Mouse (Mus musculus) stomach, embryonic 16.5 days (tissue): ENCODE data around the gene Tnpo1. TPM values are rescaled to one million over a fixed set of nuclear protein-coding genes. Genes with fewer than 3 reads are reported as not detected.

Experiments used
- ATAC-seq: fragments of 200-750 bp; cut with Nextera tagmentation; 2 replicates; pipeline ENCODE4 v1.8.0; 2017; ENCODE audit warnings: moderate number of reproducible peaks, moderate TSS enrichment; ENCODE audit not compliant: insufficient read depth, low FRiP score
- H3K27ac ChIP-seq: fragments of 300-500 bp; sonication (generic); 2 replicates; pipeline ENCODE4 v1.5.1; 2014; ENCODE audit warnings: low read length
- H3K27me3 ChIP-seq: fragments of 300-500 bp; sonication (generic); 2 replicates; pipeline ENCODE4 v1.6.1; 2014; ENCODE audit warnings: low read length, control low read depth, mixed read lengths; ENCODE audit not compliant: control insufficient read depth, insufficient read depth
- H3K36me3 ChIP-seq: fragments of 300-500 bp; sonication (generic); 2 replicates; pipeline ENCODE4 v1.6.1; 2014; ENCODE audit warnings: low read length; ENCODE audit not compliant: control insufficient read depth, insufficient read depth
- H3K4me1 ChIP-seq: fragments of 300-500 bp; sonication (generic); 2 replicates; pipeline ENCODE4 v1.6.1; 2014; ENCODE audit warnings: low read length, control low read depth, mixed read lengths; ENCODE audit not compliant: control insufficient read depth, insufficient read depth
- H3K4me2 ChIP-seq: fragments of 300-500 bp; sonication (generic); 2 replicates; pipeline ENCODE4 v1.6.1; 2014; ENCODE audit warnings: low read depth, low read length, mixed read lengths
- H3K4me3 ChIP-seq: fragments of 300-500 bp; sonication (generic); replicated peaks from 2 replicates; pipeline ENCODE4 v1.5.1; 2014; ENCODE audit warnings: mild to moderate bottlenecking, low read length
- H3K9ac ChIP-seq: fragments of 300-500 bp; sonication (generic); 2 replicates; pipeline ENCODE4 v1.6.1; 2014; ENCODE audit warnings: low read length
- H3K9me3 ChIP-seq: fragments of 300-500 bp; sonication (generic); replicated peaks from 2 replicates; pipeline ENCODE4 v1.6.1; 2016; ENCODE audit warnings: low read length, control low read depth; ENCODE audit not compliant: control insufficient read depth
- WGBS: fragments of 180-500 bp; shearing (Covaris S2); extraction: QIAGEN DNeasy Blood & Tissue Kit; methylation state at CpG from one replicate; pipeline ENCODE4 v1.1.7; 2014; 5-methylcytosine and 5-hydroxymethylcytosine counted together
- polyA plus RNA-seq: library from polyadenylated mRNA; unstranded; fragments of >200 nt; fragmentation: Nextera tagmentation; extraction: Ambion mirVana; gene quantifications from 2 replicates; pipeline ENCODE4 v1.2.1, GENCODE M21; 2015

Tnpo1 gene
- polyA plus RNA-seq, 1 experiment from 2014 or later, result 58.3 TPM

- peak; percentile 88 for ATAC-seq
- H3K27me3 ChIP-seq, result no peaks in the 10 kb centered on the region
Measured at GRCm38 (mm10) chr13:98890137-98890870, 35.9 kb downstream of the Tnpo1 start.

GRCm38 (mm10) chr13:98889211-98889610 lies 37.0 kb downstream of the Tnpo1 start:
- H3K4me2 ChIP-seq, result peak overlapping the region; percentile 21; the same call in 1 of the 2 replicates
- no peak overlapping the region for H3K4me3 ChIP-seq
- no peaks in the 10 kb centered on the region for H3K27me3 ChIP-seq
- no peak for ATAC-seq
- H3K27ac ChIP-seq, result no peak overlapping the region
- peaks cover 15% of the 10 kb centered on the region for H3K36me3 ChIP-seq
- no peaks in the 10 kb centered on the region for H3K9me3 ChIP-seq
- no peak overlapping the region for H3K9ac ChIP-seq
- WGBS, result 80% methylated on average over 11 of the region's 12 CpGs
- H3K4me1 ChIP-seq, result peaks cover 7% of the 10 kb centered on the region

More at GRCm38 (mm10) chr13:98890137-98890870, 35.9 kb downstream of the Tnpo1 start:
- peak overlapping the region; percentile 79 for H3K4me2 ChIP-seq
- peak overlapping the region; percentile 96 for H3K9ac ChIP-seq
- under 1% methylated on average over 64 of the region's 71 CpGs for WGBS
- H3K9me3 ChIP-seq, result no peaks in the 10 kb centered on the region
- peaks cover 14% of the 10 kb centered on the region for H3K36me3 ChIP-seq
- peak overlapping the region; percentile 91 for H3K4me3 ChIP-seq
- H3K4me1 ChIP-seq, result peaks cover 10% of the 10 kb centered on the region
- peak overlapping the region; percentile 99 for H3K27ac ChIP-seq

GRCm38 (mm10) chr13:98883774-98884173 lies 42.4 kb downstream of the Tnpo1 start:
- H3K27ac ChIP-seq, result no peak overlapping the region
- H3K4me1 ChIP-seq, result no peaks in the 10 kb centered on the region; the same call in 1 of the 2 replicates
- no peak overlapping the region for H3K4me3 ChIP-seq
- no peak for ATAC-seq
- no peaks in the 10 kb centered on the region for H3K27me3 ChIP-seq
- no peak overlapping the region for H3K9ac ChIP-seq
- H3K4me2 ChIP-seq, result no peak overlapping the region
- peaks cover 30% of the 10 kb centered on the region for H3K36me3 ChIP-seq
- no peaks in the 10 kb centered on the region for H3K9me3 ChIP-seq
- WGBS, result 84% methylated on average over 5 of the region's 5 CpGs

- Histone ChIP-seq H3K4me1 (no peaks in the 10 kb centered on the region), H3K4me3 (no peak overlapping the region), H3K9me3 (no peaks in the 10 kb centered on the region), H3K4me2 (no peak overlapping the region), H3K36me3 (peaks cover 23% of the 10 kb centered on the region), H3K27me3 (no peaks in the 10 kb centered on the region), H3K9ac (no peak overlapping the region), H3K27ac (no peak overlapping the region)
- WGBS, result 95% methylated on average over 1 of the region's 1 CpGs
- no peak for ATAC-seq
Measured at GRCm38 (mm10) chr13:98881991-98882390, 44.2 kb downstream of the Tnpo1 start.

- Histone ChIP-seq H3K36me3 (peaks cover 16% of the 10 kb centered on the region), H3K27me3 (no peaks in the 10 kb centered on the region), H3K9ac (no peak overlapping the region), H3K4me1 (no peaks in the 10 kb centered on the region), H3K4me3 (no peak overlapping the region), H3K4me2 (no peak overlapping the region), H3K9me3 (no peaks in the 10 kb centered on the region), H3K27ac (no peak overlapping the region)
- ATAC-seq, result no peak
- WGBS, result 57% methylated on average over 2 of the region's 2 CpGs
Measured at GRCm38 (mm10) chr13:98880336-98880735, 45.8 kb downstream of the Tnpo1 start.

GRCm38 (mm10) chr13:98879422-98879821 lies 46.8 kb downstream of the Tnpo1 start:
- H3K9me3 ChIP-seq, result no peaks in the 10 kb centered on the region
- no peak overlapping the region for H3K9ac ChIP-seq
- no peak for ATAC-seq
- H3K27me3 ChIP-seq, result no peaks in the 10 kb centered on the region
- H3K27ac ChIP-seq, result no peak overlapping the region
- no peak overlapping the region for H3K4me3 ChIP-seq
- WGBS, result 92% methylated on average over 6 of the region's 6 CpGs
- no peaks in the 10 kb centered on the region for H3K4me1 ChIP-seq
- H3K36me3 ChIP-seq, result peaks cover 23% of the 10 kb centered on the region
- no peak overlapping the region for H3K4me2 ChIP-seq

- 88% methylated on average over 2 of the region's 2 CpGs for WGBS
- Histone ChIP-seq H3K27ac (no peak overlapping the region), H3K27me3 (no peaks in the 10 kb centered on the region), H3K4me3 (no peak overlapping the region), H3K4me2 (no peak overlapping the region), H3K9ac (no peak overlapping the region), H3K4me1 (no peaks in the 10 kb centered on the region), H3K9me3 (no peaks in the 10 kb centered on the region), H3K36me3 (peaks cover 16% of the 10 kb centered on the region)
- no peak for ATAC-seq
Measured at GRCm38 (mm10) chr13:98877165-98877564, 49.0 kb downstream of the Tnpo1 start.

- H3K27ac ChIP-seq, result no peak overlapping the region
- no peak overlapping the region for H3K4me2 ChIP-seq
- H3K4me3 ChIP-seq, result no peak overlapping the region
- H3K9ac ChIP-seq, result no peak overlapping the region
- WGBS, result 81% methylated on average over 3 of the region's 3 CpGs
- H3K9me3 ChIP-seq, result no peaks in the 10 kb centered on the region
- H3K4me1 ChIP-seq, result no peaks in the 10 kb centered on the region
- H3K36me3 ChIP-seq, result peaks cover 16% of the 10 kb centered on the region
- H3K27me3 ChIP-seq, result no peaks in the 10 kb centered on the region
- no peak for ATAC-seq
Measured at GRCm38 (mm10) chr13:98874727-98875126, 51.5 kb downstream of the Tnpo1 start.

- Histone ChIP-seq H3K9ac (no peak overlapping the region), H3K36me3 (peaks cover 31% of the 10 kb centered on the region), H3K27me3 (no peaks in the 10 kb centered on the region), H3K27ac (no peak overlapping the region), H3K9me3 (no peaks in the 10 kb centered on the region), H3K4me3 (no peak overlapping the region), H3K4me1 (no peaks in the 10 kb centered on the region), H3K4me2 (no peak overlapping the region)
- WGBS, result 79% methylated on average over 7 of the region's 7 CpGs
- ATAC-seq, result no peak
Measured at GRCm38 (mm10) chr13:98872273-98872847, 53.8 kb downstream of the Tnpo1 start.
